Mouse (Mus musculus): Measurements from ENCODE around the gene Maml1. TPM values are rescaled to one million over a fixed set of nuclear protein-coding genes. Genes with fewer than 3 reads are reported as not detected.

Maml1 gene
- total and polyA plus RNA-seq, 3 experiments: 6.1 to 44.8 (median 17.8) TPM

DNA sequence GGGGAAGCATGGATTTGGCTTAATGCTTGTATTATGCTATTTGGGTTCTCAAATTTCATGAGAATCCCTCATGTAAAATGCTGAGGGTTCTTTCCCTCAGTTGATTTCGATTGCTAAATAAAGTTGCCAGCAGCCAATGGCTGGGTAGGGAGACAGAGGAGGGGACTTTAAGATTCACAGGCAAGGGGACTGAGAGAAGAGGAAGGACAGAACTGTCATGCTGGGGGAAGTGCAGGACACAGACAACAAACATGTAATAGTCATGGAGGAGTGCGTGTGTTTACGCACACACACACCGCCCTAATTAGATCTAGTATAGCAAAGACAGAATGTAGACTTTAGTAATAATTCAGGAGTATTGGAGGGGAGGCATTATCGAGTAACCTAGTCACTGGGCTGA is 6.8 kb downstream of the Maml1 start:
- no peaks in the 10 kb centered on the region for H3K9me3 ChIP-seq (replicated peaks)
- H3K4me3 ChIP-seq (ENCODE audit: low read depth, low read length): no peak overlapping the region
- no peaks in the 10 kb centered on the region for H3K27me3 ChIP-seq (ENCODE audit: insufficient read depth, low read length)
- peaks cover 42% of the 10 kb centered on the region for H3K4me1 ChIP-seq (ENCODE audit: insufficient read depth, low read depth, low read length)
- DNase-seq (ENCODE audit: low spot score) (no peak), ATAC-seq (ENCODE audit: extremely low read depth, insufficient number of reproducible peaks, low FRiP score, poor library complexity, severe bottlenecking) (no peak)
- no peak for TF ChIP-seq POLR2AphosphoS5 (IDR thresholded peaks at IDR 0.05; ENCODE audit: insufficient replicate concordance, low read depth, low read length)
- TF ChIP-seq CTCF (IDR thresholded peaks at IDR 0.05; ENCODE audit: low read depth, low read length): no peak
- TF ChIP-seq GATA2 (IDR thresholded peaks at IDR 0.05; ENCODE audit: borderline replicate concordance, low read depth, low read length): no peak
- TF ChIP-seq TAL1 (conservative IDR thresholded peaks at IDR 0.05; ENCODE audit: low read depth, low read length): no peak
- TF ChIP-seq GATA1 (IDR thresholded peaks at IDR 0.05; ENCODE audit: borderline replicate concordance, low read length): no peak
- peaks cover 73% of the 10 kb centered on the region for H3K36me3 ChIP-seq (replicated peaks)

GRCm38 (mm10) chr11:50280053-50280452 is 12.1 kb downstream of the Maml1 start:
- DNase-seq (ENCODE audit: low spot score) (no peak), ATAC-seq (ENCODE audit: extremely low read depth, insufficient number of reproducible peaks, low FRiP score, poor library complexity, severe bottlenecking) (no peak)
- TF ChIP-seq TAL1 (conservative IDR thresholded peaks at IDR 0.05; ENCODE audit: low read depth, low read length) (no peak), GATA1 (IDR thresholded peaks at IDR 0.05; ENCODE audit: borderline replicate concordance, low read length) (no peak), CTCF (IDR thresholded peaks at IDR 0.05; ENCODE audit: low read depth, low read length) (no peak), POLR2AphosphoS5 (IDR thresholded peaks at IDR 0.05; ENCODE audit: insufficient replicate concordance, low read depth, low read length) (no peak), GATA2 (IDR thresholded peaks at IDR 0.05; ENCODE audit: borderline replicate concordance, low read depth, low read length) (no peak)

DNA sequence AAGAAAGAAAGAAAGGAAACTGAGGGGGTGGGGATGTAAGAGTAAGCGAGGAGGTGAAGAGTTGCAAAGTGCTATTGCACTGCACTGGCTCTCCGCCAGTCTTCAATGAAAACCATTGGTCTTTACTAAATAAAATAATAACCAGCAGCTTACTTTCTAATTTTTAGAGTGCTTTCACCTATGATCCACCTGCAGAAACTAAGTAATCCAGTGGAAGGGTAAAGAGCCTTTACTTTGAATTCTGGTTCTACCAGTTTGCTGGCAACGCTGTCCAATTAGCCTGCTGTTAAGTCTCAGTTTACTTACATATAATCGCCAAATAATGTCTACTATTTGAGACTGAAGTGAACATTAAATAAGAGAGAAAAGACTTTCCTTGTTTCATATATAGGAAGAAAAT is 13.1 kb downstream of the Maml1 start:
- TF ChIP-seq TAL1 (conservative IDR thresholded peaks at IDR 0.05; ENCODE audit: low read depth, low read length) (no peak), POLR2AphosphoS5 (IDR thresholded peaks at IDR 0.05; ENCODE audit: insufficient replicate concordance, low read depth, low read length) (no peak), GATA1 (IDR thresholded peaks at IDR 0.05; ENCODE audit: borderline replicate concordance, low read length) (no peak), CTCF (IDR thresholded peaks at IDR 0.05; ENCODE audit: low read depth, low read length) (no peak), GATA2 (IDR thresholded peaks at IDR 0.05; ENCODE audit: borderline replicate concordance, low read depth, low read length) (no peak)
- no peaks in the 10 kb centered on the region for H3K9me3 ChIP-seq (replicated peaks)
- H3K4me3 ChIP-seq (ENCODE audit: low read depth, low read length): no peak overlapping the region
- H3K27me3 ChIP-seq (ENCODE audit: insufficient read depth, low read length): no peaks in the 10 kb centered on the region
- H3K4me1 ChIP-seq (ENCODE audit: insufficient read depth, low read depth, low read length): peaks cover 20% of the 10 kb centered on the region
- ATAC-seq (ENCODE audit: extremely low read depth, insufficient number of reproducible peaks, low FRiP score, poor library complexity, severe bottlenecking) (no peak), DNase-seq (ENCODE audit: low spot score) (no peak)
- H3K36me3 ChIP-seq (replicated peaks): peaks cover 75% of the 10 kb centered on the region

More at GRCm38 (mm10) chr11:50280053-50280452, 12.1 kb downstream of the Maml1 start:
- Histone ChIP-seq H3K4me1 (ENCODE audit: insufficient read depth, low read depth, low read length) (peaks cover 20% of the 10 kb centered on the region), H3K4me3 (ENCODE audit: low read depth, low read length) (no peak overlapping the region), H3K9me3 (replicated peaks) (no peaks in the 10 kb centered on the region), H3K27me3 (ENCODE audit: insufficient read depth, low read length) (no peaks in the 10 kb centered on the region), H3K36me3 (replicated peaks) (peaks cover 69% of the 10 kb centered on the region)

GRCm38 (mm10) chr11:50277706-50278105 is 14.4 kb downstream of the Maml1 start:
- no peak for ATAC-seq (ENCODE audit: extremely low read depth, insufficient number of reproducible peaks, low FRiP score, poor library complexity, severe bottlenecking)
- no peaks in the 10 kb centered on the region for H3K9me3 ChIP-seq (replicated peaks)
- peaks cover 80% of the 10 kb centered on the region for H3K36me3 ChIP-seq (replicated peaks)
- H3K27me3 ChIP-seq (ENCODE audit: insufficient read depth, low read length): no peaks in the 10 kb centered on the region
- peaks cover 20% of the 10 kb centered on the region for H3K4me1 ChIP-seq (ENCODE audit: insufficient read depth, low read depth, low read length)
- no peak for TF ChIP-seq GATA1 (IDR thresholded peaks at IDR 0.05; ENCODE audit: borderline replicate concordance, low read length)
- no peak for TF ChIP-seq GATA2 (IDR thresholded peaks at IDR 0.05; ENCODE audit: borderline replicate concordance, low read depth, low read length)
- no peak for TF ChIP-seq POLR2AphosphoS5 (IDR thresholded peaks at IDR 0.05; ENCODE audit: insufficient replicate concordance, low read depth, low read length)
- TF ChIP-seq CTCF (IDR thresholded peaks at IDR 0.05; ENCODE audit: low read depth, low read length): no peak
- no peak for TF ChIP-seq TAL1 (conservative IDR thresholded peaks at IDR 0.05; ENCODE audit: low read depth, low read length)
- no peak overlapping the region for H3K4me3 ChIP-seq (ENCODE audit: low read depth, low read length)
- DNase-seq (ENCODE audit: low spot score): no peak

GRCm38 (mm10) chr11:50277025-50277424 is 15.1 kb downstream of the Maml1 start:
- Histone ChIP-seq H3K36me3 (replicated peaks) (peaks cover 83% of the 10 kb centered on the region), H3K4me3 (ENCODE audit: low read depth, low read length) (no peak overlapping the region), H3K9me3 (replicated peaks) (no peaks in the 10 kb centered on the region), H3K27me3 (ENCODE audit: insufficient read depth, low read length) (no peaks in the 10 kb centered on the region), H3K4me1 (ENCODE audit: insufficient read depth, low read depth, low read length) (peaks cover 20% of the 10 kb centered on the region)
- TF ChIP-seq GATA1 (IDR thresholded peaks at IDR 0.05; ENCODE audit: borderline replicate concordance, low read length): no peak
- no peak for TF ChIP-seq CTCF (IDR thresholded peaks at IDR 0.05; ENCODE audit: low read depth, low read length)
- no peak for TF ChIP-seq TAL1 (conservative IDR thresholded peaks at IDR 0.05; ENCODE audit: low read depth, low read length)
- no peak for TF ChIP-seq POLR2AphosphoS5 (IDR thresholded peaks at IDR 0.05; ENCODE audit: insufficient replicate concordance, low read depth, low read length)
- no peak for DNase-seq (ENCODE audit: low spot score)
- ATAC-seq (ENCODE audit: extremely low read depth, insufficient number of reproducible peaks, low FRiP score, poor library complexity, severe bottlenecking): no peak

DNA sequence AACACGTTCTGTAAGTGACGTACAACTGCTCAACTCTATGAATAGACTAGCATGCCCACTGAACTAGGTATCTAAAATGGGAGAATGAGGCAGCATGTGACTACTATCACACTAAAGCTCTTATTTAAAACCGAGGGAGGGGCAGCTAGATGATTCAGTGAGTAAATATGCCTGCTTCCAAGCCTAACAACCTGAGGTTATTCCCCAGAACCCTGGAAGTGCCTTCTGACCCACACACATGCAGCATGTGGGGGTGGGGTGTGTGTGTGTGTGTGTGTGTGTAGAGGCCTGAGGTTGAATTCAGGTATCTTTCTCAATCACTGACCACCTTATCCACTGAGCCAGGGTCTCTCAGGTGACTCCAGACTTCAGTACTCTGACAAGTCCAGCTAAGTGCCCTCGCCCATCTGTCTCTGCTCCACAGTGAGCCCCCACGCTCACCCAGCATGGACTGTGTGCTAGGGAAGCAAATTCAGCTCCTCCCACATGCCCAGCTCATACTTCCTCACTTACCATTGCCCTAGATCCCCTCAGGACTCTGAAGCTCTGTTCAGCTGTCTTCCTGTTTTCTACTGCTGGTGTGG is 16.5 kb downstream of the Maml1 start:
- TF ChIP-seq POLR2AphosphoS5 (IDR thresholded peaks at IDR 0.05; ENCODE audit: insufficient replicate concordance, low read depth, low read length) (no peak), GATA2 (IDR thresholded peaks at IDR 0.05; ENCODE audit: borderline replicate concordance, low read depth, low read length) (no peak), TAL1 (conservative IDR thresholded peaks at IDR 0.05; ENCODE audit: low read depth, low read length) (no peak), GATA1 (IDR thresholded peaks at IDR 0.05; ENCODE audit: borderline replicate concordance, low read length) (no peak), CTCF (IDR thresholded peaks at IDR 0.05; ENCODE audit: low read depth, low read length) (no peak)
- no peaks in the 10 kb centered on the region for H3K9me3 ChIP-seq (replicated peaks)
- ATAC-seq (ENCODE audit: extremely low read depth, insufficient number of reproducible peaks, low FRiP score, poor library complexity, severe bottlenecking) (no peak), DNase-seq (ENCODE audit: low spot score) (no peak)
- H3K27me3 ChIP-seq (ENCODE audit: insufficient read depth, low read length): no peaks in the 10 kb centered on the region
- H3K4me1 ChIP-seq (ENCODE audit: insufficient read depth, low read depth, low read length): peaks cover 21% of the 10 kb centered on the region
- no peak overlapping the region for H3K4me3 ChIP-seq (ENCODE audit: low read depth, low read length)
- peaks cover 86% of the 10 kb centered on the region for H3K36me3 ChIP-seq (replicated peaks)
